In genomic region chr15:79028237-79028738, GRCm38 (mm10) we compare ENCODE assay signal across 8 mouse cellular contexts. TPM values are rescaled to one million over a fixed set of nuclear protein-coding genes. Genes with fewer than 3 reads are reported as not detected.
A peak's percentile ranks its signal among the peaks of the same experiment; 100 is the strongest.
DNase-seq lines count a peak whose midpoint lies in the region; ATAC-seq lines count a peak whose summit lies in the region.

H1f0 (plus strand) TSS chr15:79028450.

- ATAC-seq in hindbrain, embryonic 14.5 days (ENCODE audit: low FRiP score), result peak; percentile 87

- H3K27me3 ChIP-seq in hindbrain, embryonic 14.5 days (ENCODE audit: control insufficient read depth, insufficient read depth, low read length), result 0 out of 2 replicates have a peak, but pooled peaks cover 6% of the 10 kb centered on the region

- H3K9ac ChIP-seq in hindbrain, embryonic 14.5 days, result peak within 1 kb of the TSS; percentile 94

- peak; percentile 87 for DNase-seq in R1 (ENCODE audit: low read depth, low spot score)
- DNase-seq in cerebellum, postnatal 14 days, result peak; percentile 98 to 99
- DNase-seq in frontal cortex, postnatal 36 days (ENCODE audit: low spot score in 2 of 2), result peak; percentile 94 to 96
- DNase-seq in hindbrain, embryonic 14.5 days (ENCODE audit: low spot score), result peak; percentile 90
- peak; percentile 95 for DNase-seq in layer of hippocampus, postnatal 36 days
- peak; percentile 94 for DNase-seq in lung, postnatal 25 days (ENCODE audit: low spot score)
- peak; percentile 80 for DNase-seq in retina, adult 2 months (ENCODE audit: low read depth, low spot score)
- peak; percentile 83 for DNase-seq in thymus, postnatal 25 days

- no peaks in the 10 kb centered on the region for H3K9me3 ChIP-seq in hindbrain, embryonic 14.5 days (ENCODE audit: control insufficient read depth, low read length)

- peak within 1 kb of the TSS; percentile 73 for H3K4me2 ChIP-seq in hindbrain, embryonic 14.5 days (replicated peaks)

- peak within 1 kb of the TSS; percentile 92 for H3K27ac ChIP-seq in hindbrain, embryonic 14.5 days

- H3K4me3 ChIP-seq in hindbrain, embryonic 14.5 days (replicated peaks; ENCODE audit: low read length), result peak within 1 kb of the TSS; percentile 61

- H3K4me1 ChIP-seq in hindbrain, embryonic 14.5 days (replicated peaks; ENCODE audit: control insufficient read depth, insufficient read depth, low read length), result peaks cover 31% of the 10 kb centered on the region

- H3K36me3 ChIP-seq in hindbrain, embryonic 14.5 days (replicated peaks; ENCODE audit: control insufficient read depth, insufficient read depth), result no peaks in the 10 kb centered on the region

- WGBS in hindbrain, embryonic 14.5 days, result under 1% methylated on average over 50 of the region's 58 CpGs

RNA-seq across cellular contexts. Expression of gene H1f0, which starts in this region (rescaled TPM):
- 74.8 and 75.7 TPM in 2 replicates for polyA plus RNA-seq in hindbrain, embryonic 14.5 days (2014; fragmentation: Nextera tagmentation; extraction: Ambion mirVana)
- 10 to 100 TPM; 88.9 to 89.5 TPM for total RNA-seq in layer of hippocampus, postnatal 36 days (2021)

Comparison
In these comparisons a context has a peak if more than half of its experiments do, and no peak if none do; other contexts are left out.
1. Peak in every context shown above with its lines: DNase-seq, ATAC-seq, H3K4me3 ChIP-seq and H3K27ac ChIP-seq.